Mouse (Mus musculus): Measurements from ENCODE around the gene Gm10352.
"Not testable (repeated sequence)": the region's sequence is repeated elsewhere in the genome, so short reads cannot be mapped to it uniquely, and the experiment has no call there.

The Gm10352 gene

DNA sequence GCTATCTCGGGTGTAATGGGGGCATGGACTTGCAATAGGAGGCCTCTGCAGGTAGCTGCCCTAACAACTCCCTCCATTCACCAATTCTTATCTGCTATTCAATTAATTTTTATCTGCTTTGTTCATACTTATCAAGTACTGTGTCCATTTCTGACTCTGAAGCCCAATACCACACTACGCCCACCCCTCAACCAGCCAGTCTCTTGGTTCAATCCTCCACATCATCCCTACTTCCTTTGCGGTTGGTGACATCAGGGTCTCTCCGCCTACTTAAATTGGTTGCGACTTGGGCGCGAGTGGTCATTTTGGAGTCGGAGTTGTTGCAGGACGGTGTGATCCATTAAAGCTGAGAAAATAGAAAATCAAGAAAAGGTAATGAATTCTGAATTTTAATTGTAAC lies at the start of gene Gm10352:
Gene Gm10352 (plus strand): TSS at position 301 of the 400 bp plus-strand sequence.
- in situ Hi-C loops (cut with MboI; ENCODE audit: unreplicated experiment in 2 of 2) = not testable (repeated sequence)

DNA sequence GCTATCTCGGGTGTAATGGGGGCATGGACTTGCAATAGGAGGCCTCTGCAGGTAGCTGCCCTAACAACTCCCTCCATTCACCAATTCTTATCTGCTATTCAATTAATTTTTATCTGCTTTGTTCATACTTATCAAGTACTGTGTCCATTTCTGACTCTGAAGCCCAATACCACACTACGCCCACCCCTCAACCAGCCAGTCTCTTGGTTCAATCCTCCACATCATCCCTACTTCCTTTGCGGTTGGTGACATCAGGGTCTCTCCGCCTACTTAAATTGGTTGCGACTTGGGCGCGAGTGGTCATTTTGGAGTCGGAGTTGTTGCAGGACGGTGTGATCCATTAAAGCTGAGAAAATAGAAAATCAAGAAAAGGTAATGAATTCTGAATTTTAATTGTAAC lies 31.5 kb downstream of the Gm10352 start, which contains the start of gene Gm29289:
Gene Gm29289 (plus strand): TSS at position 301 of the 400 bp plus-strand sequence.
- in situ Hi-C loops (cut with MboI; ENCODE audit: unreplicated experiment in 2 of 2) = not testable (repeated sequence)

Measured in v-Abl transformed pro-B cells (cell line).